Mouse (Mus musculus): Measurements from ENCODE around the gene Tlr7. TPM values are rescaled to one million over a fixed set of nuclear protein-coding genes. Genes with fewer than 3 reads are reported as not detected.
A peak's percentile ranks its signal among the peaks of the same experiment; 100 is the strongest.
"Not testable (repeated sequence)": the region's sequence is repeated elsewhere in the genome, so short reads cannot be mapped to it uniquely, and the experiment has no call there.

Gene Tlr7
- polyA plus RNA-seq, 1 experiment from 2014 or later: 1.1 TPM

- Histone ChIP-seq H3K27ac (ENCODE audit: low read depth, low read length) (no peak overlapping the region), H3K4me3 (ENCODE audit: low read depth, low read length) (no peak overlapping the region), H3K9ac (ENCODE audit: low read depth, low read length) (no peak overlapping the region), H3K36me3 (ENCODE audit: control insufficient read depth, insufficient read depth, low read length) (no peaks in the 10 kb centered on the region), H3K9me3 (ENCODE audit: control insufficient read depth, low read length) (no peaks in the 10 kb centered on the region), H3K4me1 (replicated peaks; ENCODE audit: control insufficient read depth, insufficient read depth, low read length) (no peaks in the 10 kb centered on the region), H3K27me3 (replicated peaks; ENCODE audit: control insufficient read depth, insufficient read depth, low read length) (peaks cover 2% of the 10 kb centered on the region), H3K4me2 (no peak overlapping the region)
- DNase-seq (ENCODE audit: low spot score) (no peak), ATAC-seq (replicated peaks; ENCODE audit: low FRiP score) (no peak)
- 41% methylated on average over 1 of the region's 1 CpGs for WGBS
Measured at GRCm38 (mm10) chrX:167323742-167324141, 6.6 kb downstream of the Tlr7 start.

- no peak overlapping the region for H3K27ac ChIP-seq (ENCODE audit: low read depth, low read length)
- no peak for DNase-seq (ENCODE audit: low spot score)
Measured at GRCm38 (mm10) chrX:167321233-167321806, 9.0 kb downstream of the Tlr7 start.

GRCm38 (mm10) chrX:167318819-167319396 is 11.4 kb downstream of the Tlr7 start:
- WGBS: 54% methylated on average over 4 of the region's 4 CpGs
- no peak; the same call in 1 of the 2 replicates for ATAC-seq (replicated peaks; ENCODE audit: low FRiP score)
- H3K9me3 ChIP-seq (ENCODE audit: control insufficient read depth, low read length): no peaks in the 10 kb centered on the region
- no peak overlapping the region for H3K27ac ChIP-seq (ENCODE audit: low read depth, low read length)
- no peak overlapping the region for H3K4me2 ChIP-seq
- no peak for DNase-seq (ENCODE audit: low spot score)
- no peak overlapping the region for H3K9ac ChIP-seq (ENCODE audit: low read depth, low read length)
- no peaks in the 10 kb centered on the region for H3K36me3 ChIP-seq (ENCODE audit: control insufficient read depth, insufficient read depth, low read length)
- no peaks in the 10 kb centered on the region for H3K4me1 ChIP-seq (replicated peaks; ENCODE audit: control insufficient read depth, insufficient read depth, low read length)
- peaks cover 3% of the 10 kb centered on the region for H3K27me3 ChIP-seq (replicated peaks; ENCODE audit: control insufficient read depth, insufficient read depth, low read length)
- no peak overlapping the region for H3K4me3 ChIP-seq (ENCODE audit: low read depth, low read length)

More at GRCm38 (mm10) chrX:167321233-167321806, 9.0 kb downstream of the Tlr7 start:
- ATAC-seq (replicated peaks; ENCODE audit: low FRiP score): no peak
- Histone ChIP-seq H3K4me3 (ENCODE audit: low read depth, low read length) (no peak overlapping the region), H3K27me3 (replicated peaks; ENCODE audit: control insufficient read depth, insufficient read depth, low read length) (peaks cover 3% of the 10 kb centered on the region), H3K4me1 (replicated peaks; ENCODE audit: control insufficient read depth, insufficient read depth, low read length) (no peaks in the 10 kb centered on the region), H3K9me3 (ENCODE audit: control insufficient read depth, low read length) (no peaks in the 10 kb centered on the region), H3K4me2 (no peak overlapping the region), H3K36me3 (ENCODE audit: control insufficient read depth, insufficient read depth, low read length) (no peaks in the 10 kb centered on the region), H3K9ac (ENCODE audit: low read depth, low read length) (no peak overlapping the region)
- WGBS: 71% methylated on average over 4 of the region's 4 CpGs

GRCm38 (mm10) chrX:167315766-167316165 is 14.6 kb downstream of the Tlr7 start:
- H3K27me3 ChIP-seq (replicated peaks; ENCODE audit: control insufficient read depth, insufficient read depth, low read length): peaks cover 3% of the 10 kb centered on the region
- no peak overlapping the region for H3K4me3 ChIP-seq (ENCODE audit: low read depth, low read length)
- no peak overlapping the region for H3K9ac ChIP-seq (ENCODE audit: low read depth, low read length)
- H3K4me1 ChIP-seq (replicated peaks; ENCODE audit: control insufficient read depth, insufficient read depth, low read length): no peaks in the 10 kb centered on the region
- no peaks in the 10 kb centered on the region for H3K9me3 ChIP-seq (ENCODE audit: control insufficient read depth, low read length)
- no peak overlapping the region for H3K4me2 ChIP-seq
- no peaks in the 10 kb centered on the region for H3K36me3 ChIP-seq (ENCODE audit: control insufficient read depth, insufficient read depth, low read length)
- ATAC-seq (replicated peaks; ENCODE audit: low FRiP score) (no peak), DNase-seq (ENCODE audit: low spot score) (no peak)
- 62% methylated on average over 5 of the region's 5 CpGs for WGBS
- no peak overlapping the region for H3K27ac ChIP-seq (ENCODE audit: low read depth, low read length)

- DNase-seq (ENCODE audit: low spot score): no peak
- Histone ChIP-seq H3K4me1 (replicated peaks; ENCODE audit: control insufficient read depth, insufficient read depth, low read length) (no peaks in the 10 kb centered on the region), H3K4me2 (no peak overlapping the region), H3K27me3 (replicated peaks; ENCODE audit: control insufficient read depth, insufficient read depth, low read length) (peaks cover 3% of the 10 kb centered on the region), H3K9ac (ENCODE audit: low read depth, low read length) (no peak overlapping the region), H3K36me3 (ENCODE audit: control insufficient read depth, insufficient read depth, low read length) (no peaks in the 10 kb centered on the region), H3K4me3 (ENCODE audit: low read depth, low read length) (no peak overlapping the region), H3K9me3 (ENCODE audit: control insufficient read depth, low read length) (no peaks in the 10 kb centered on the region), H3K27ac (ENCODE audit: low read depth, low read length) (no peak overlapping the region)
- no peak for ATAC-seq (replicated peaks; ENCODE audit: low FRiP score)
- 67% methylated on average over 4 of the region's 4 CpGs for WGBS
Measured at GRCm38 (mm10) chrX:167315093-167315726, 15.1 kb downstream of the Tlr7 start.

- no CpG with 5 or more reads among the region's 1 CpGs for WGBS
- not testable (repeated sequence) for H3K4me3 ChIP-seq (ENCODE audit: low read depth, low read length); H3K27me3 ChIP-seq (replicated peaks; ENCODE audit: control insufficient read depth, insufficient read depth, low read length); H3K36me3 ChIP-seq (ENCODE audit: control insufficient read depth, insufficient read depth, low read length); H3K4me1 ChIP-seq (replicated peaks; ENCODE audit: control insufficient read depth, insufficient read depth, low read length); H3K9ac ChIP-seq (ENCODE audit: low read depth, low read length); ATAC-seq (replicated peaks; ENCODE audit: low FRiP score); H3K9me3 ChIP-seq (ENCODE audit: control insufficient read depth, low read length); DNase-seq (ENCODE audit: low spot score); H3K4me2 ChIP-seq; H3K27ac ChIP-seq (ENCODE audit: low read depth, low read length)
Measured at GRCm38 (mm10) chrX:167302061-167302460, 28.3 kb downstream of the Tlr7 start.

- DNase-seq (ENCODE audit: low spot score) (peak; percentile 49), ATAC-seq (replicated peaks; ENCODE audit: low FRiP score) (no peak)
- peak overlapping the region; percentile 37 for H3K4me2 ChIP-seq
- no peaks in the 10 kb centered on the region for H3K9me3 ChIP-seq (ENCODE audit: control insufficient read depth, low read length)
- no peaks in the 10 kb centered on the region for H3K4me1 ChIP-seq (replicated peaks; ENCODE audit: control insufficient read depth, insufficient read depth, low read length)
- H3K27me3 ChIP-seq (replicated peaks; ENCODE audit: control insufficient read depth, insufficient read depth, low read length): 0 out of 2 replicates have a peak, but pooled peaks cover 3% of the 10 kb centered on the region
- no peaks in the 10 kb centered on the region for H3K36me3 ChIP-seq (ENCODE audit: control insufficient read depth, insufficient read depth, low read length)
- H3K9ac ChIP-seq (ENCODE audit: low read depth, low read length): no peak overlapping the region
- no peak overlapping the region for H3K27ac ChIP-seq (ENCODE audit: low read depth, low read length)
- H3K4me3 ChIP-seq (ENCODE audit: low read depth, low read length): no peak overlapping the region
- WGBS: 17% methylated on average over 9 of the region's 9 CpGs
Measured at GRCm38 (mm10) chrX:167276953-167277352, 53.4 kb downstream of the Tlr7 start.

- Histone ChIP-seq H3K4me3 (ENCODE audit: low read depth, low read length) (no peak overlapping the region), H3K4me1 (replicated peaks; ENCODE audit: control insufficient read depth, insufficient read depth, low read length) (no peaks in the 10 kb centered on the region), H3K4me2 (peak overlapping the region; percentile 37), H3K27me3 (replicated peaks; ENCODE audit: control insufficient read depth, insufficient read depth, low read length) (0 out of 2 replicates have a peak, but pooled peaks cover 3% of the 10 kb centered on the region), H3K36me3 (ENCODE audit: control insufficient read depth, insufficient read depth, low read length) (no peaks in the 10 kb centered on the region), H3K9me3 (ENCODE audit: control insufficient read depth, low read length) (no peaks in the 10 kb centered on the region), H3K27ac (ENCODE audit: low read depth, low read length) (no peak overlapping the region), H3K9ac (ENCODE audit: low read depth, low read length) (no peak overlapping the region)
- DNase-seq (ENCODE audit: low spot score) (no peak), ATAC-seq (replicated peaks; ENCODE audit: low FRiP score) (no peak)
- 33% methylated on average over 10 of the region's 10 CpGs for WGBS
Measured at GRCm38 (mm10) chrX:167276551-167276950, 53.8 kb downstream of the Tlr7 start.

GRCm38 (mm10) chrX:167264086-167264485 is 66.3 kb downstream of the Tlr7 start, which contains the start of gene Tlr8:
TSS of gene Tlr8 (minus strand) at chrX:167264329.
- WGBS: 71% methylated on average over 4 of the region's 4 CpGs
- no peak within 1 kb of the TSS for H3K9ac ChIP-seq (ENCODE audit: low read depth, low read length)
- H3K9me3 ChIP-seq (ENCODE audit: control insufficient read depth, low read length): no peaks in the 10 kb centered on the region

More at GRCm38 (mm10) chrX:167264086-167264485, 66.3 kb downstream of the Tlr7 start, which contains the start of gene Tlr8:
- Histone ChIP-seq H3K4me1 (replicated peaks; ENCODE audit: control insufficient read depth, insufficient read depth, low read length) (no peaks in the 10 kb centered on the region), H3K36me3 (ENCODE audit: control insufficient read depth, insufficient read depth, low read length) (no peaks in the 10 kb centered on the region), H3K4me2 (no peak within 1 kb of the TSS), H3K27ac (ENCODE audit: low read depth, low read length) (no peak within 1 kb of the TSS), H3K4me3 (ENCODE audit: low read depth, low read length) (no peak within 1 kb of the TSS), H3K27me3 (replicated peaks; ENCODE audit: control insufficient read depth, insufficient read depth, low read length) (no peaks in the 10 kb centered on the region)
- ATAC-seq (replicated peaks; ENCODE audit: low FRiP score): no peak
- no peak for DNase-seq (ENCODE audit: low spot score)
